Mouse (Mus musculus): ENCODE data around the gene Il17a. TPM values are rescaled to one million over a fixed set of nuclear protein-coding genes. Genes with fewer than 3 reads are reported as not detected.

The Il17a gene
- polyA plus RNA-seq (2012; rRNA removed) = not detected in 2 replicates

DNA sequence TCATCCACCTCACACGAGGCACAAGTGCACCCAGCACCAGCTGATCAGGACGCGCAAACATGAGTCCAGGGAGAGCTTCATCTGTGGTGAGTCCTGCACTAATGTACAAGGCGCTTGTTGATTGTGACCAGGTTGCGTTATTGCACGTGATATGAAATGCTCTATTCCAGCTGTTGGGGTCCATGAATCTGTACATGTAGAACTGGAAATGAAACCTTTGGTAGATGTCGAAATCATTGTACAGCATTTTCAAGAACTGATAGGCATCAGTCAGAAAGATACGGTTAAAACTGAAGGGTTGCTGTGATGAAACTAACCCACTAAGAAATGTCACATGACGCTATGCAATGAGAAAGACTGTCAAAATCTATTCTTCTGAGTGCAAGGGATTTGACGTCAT, at the start of gene Il17a:
Gene Il17a, plus strand, starts transcription at position 3 of the 400 bp plus-strand sequence.
- TF ChIP-seq POLR2A (IDR thresholded peaks at IDR 0.05; ENCODE audit: borderline replicate concordance, insufficient read depth, low read length) (no peak), CTCF (IDR thresholded peaks at IDR 0.05; ENCODE audit: borderline replicate concordance, insufficient read depth, low read depth, low read length) (no peak)
- no peak for DNase-seq
- Histone ChIP-seq H3K4me3 (replicated peaks; ENCODE audit: insufficient read depth, low read depth, low read length) (no peak within 1 kb of the TSS), H3K4me1 (ENCODE audit: control insufficient read depth, insufficient read depth, low read length) (no peaks in the 10 kb centered on the region), H3K27ac (ENCODE audit: insufficient read depth, low read length) (no peak within 1 kb of the TSS), H3K27me3 (ENCODE audit: control insufficient read depth, insufficient read depth, low read length) (no peaks in the 10 kb centered on the region)
- WGBS = 93% methylated on average over 10 of the region's 10 CpGs

DNA sequence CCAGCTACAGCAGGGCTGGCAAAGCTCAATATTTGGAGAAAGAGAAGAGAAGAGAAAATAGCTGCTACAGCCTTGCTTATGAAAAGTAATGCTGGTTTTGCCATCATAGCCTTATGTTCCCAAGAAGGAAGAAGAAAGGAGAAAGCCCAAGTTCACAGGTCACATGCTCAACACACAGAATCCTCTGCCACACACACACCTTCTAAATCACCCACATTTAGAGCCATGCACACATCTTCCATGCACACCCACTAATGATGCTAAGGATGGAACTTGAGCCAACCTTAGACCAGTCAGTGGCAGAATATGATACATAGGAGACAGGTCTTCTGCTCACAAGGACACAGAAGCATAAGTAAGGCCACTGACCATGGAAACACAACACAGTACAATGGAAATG, 47.9 kb upstream of the Il17a start:
- Histone ChIP-seq H3K27me3 (ENCODE audit: control insufficient read depth, insufficient read depth, low read length) (no peaks in the 10 kb centered on the region), H3K27ac (ENCODE audit: insufficient read depth, low read length) (no peak overlapping the region), H3K4me1 (ENCODE audit: control insufficient read depth, insufficient read depth, low read length) (no peaks in the 10 kb centered on the region), H3K4me3 (replicated peaks; ENCODE audit: insufficient read depth, low read depth, low read length) (no peak overlapping the region)
- TF ChIP-seq POLR2A (IDR thresholded peaks at IDR 0.05; ENCODE audit: borderline replicate concordance, insufficient read depth, low read length) = no peak
- no peak for TF ChIP-seq CTCF (IDR thresholded peaks at IDR 0.05; ENCODE audit: borderline replicate concordance, insufficient read depth, low read depth, low read length)
- DNase-seq = no peak

DNA sequence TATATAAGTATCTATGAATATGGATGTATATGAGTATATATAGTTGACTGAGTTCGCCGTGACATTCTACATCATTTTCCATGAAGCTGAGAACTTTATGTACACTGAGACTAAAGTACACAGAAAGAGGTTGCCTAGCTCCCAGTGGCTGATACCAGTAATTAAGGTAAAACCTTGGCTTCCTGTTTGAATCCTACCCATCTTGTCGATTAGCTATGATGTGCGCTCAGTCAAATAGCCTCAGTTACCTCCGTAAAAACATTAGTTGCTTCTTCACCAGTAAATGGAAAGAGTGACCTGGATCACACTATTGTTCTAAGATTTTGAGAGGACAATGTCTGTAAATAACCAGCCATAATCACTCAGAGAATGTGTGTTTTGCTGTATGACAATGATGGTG, 47.3 kb upstream of the Il17a start:
- no peak for DNase-seq
- no peak overlapping the region for H3K4me3 ChIP-seq (replicated peaks; ENCODE audit: insufficient read depth, low read depth, low read length)
- no peaks in the 10 kb centered on the region for H3K4me1 ChIP-seq (ENCODE audit: control insufficient read depth, insufficient read depth, low read length)
- no peak overlapping the region for H3K27ac ChIP-seq (ENCODE audit: insufficient read depth, low read length)
- H3K27me3 ChIP-seq (ENCODE audit: control insufficient read depth, insufficient read depth, low read length) = no peaks in the 10 kb centered on the region
- 95% methylated on average over 5 of the region's 5 CpGs for WGBS
- TF ChIP-seq POLR2A (IDR thresholded peaks at IDR 0.05; ENCODE audit: borderline replicate concordance, insufficient read depth, low read length) (no peak), CTCF (IDR thresholded peaks at IDR 0.05; ENCODE audit: borderline replicate concordance, insufficient read depth, low read depth, low read length) (no peak)

DNA sequence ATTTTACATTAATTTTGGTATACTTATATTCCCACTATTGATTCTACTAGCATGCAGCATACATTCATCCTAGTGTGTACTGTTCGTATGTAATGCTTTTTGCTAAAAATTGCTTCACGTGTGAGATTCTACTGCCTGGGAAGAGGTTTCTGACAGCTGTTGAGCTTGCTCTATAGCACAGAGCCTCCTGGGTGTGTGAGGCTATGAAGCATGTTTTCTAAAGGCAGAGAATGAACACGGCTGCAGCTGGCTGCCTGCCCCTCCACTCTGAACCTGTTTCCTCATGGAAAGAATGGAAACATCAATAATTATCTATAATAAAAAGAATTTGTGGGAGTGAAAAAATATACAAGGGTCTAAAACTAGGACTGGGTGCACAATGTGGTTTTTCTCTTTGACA, 46.9 kb upstream of the Il17a start:
- no peaks in the 10 kb centered on the region for H3K4me1 ChIP-seq (ENCODE audit: control insufficient read depth, insufficient read depth, low read length)
- no peak for DNase-seq
- H3K4me3 ChIP-seq (replicated peaks; ENCODE audit: insufficient read depth, low read depth, low read length) = no peak overlapping the region
- WGBS = 77% methylated on average over 3 of the region's 3 CpGs
- H3K27ac ChIP-seq (ENCODE audit: insufficient read depth, low read length) = no peak overlapping the region
- no peaks in the 10 kb centered on the region for H3K27me3 ChIP-seq (ENCODE audit: control insufficient read depth, insufficient read depth, low read length)
- no peak for TF ChIP-seq CTCF (IDR thresholded peaks at IDR 0.05; ENCODE audit: borderline replicate concordance, insufficient read depth, low read depth, low read length)

DNA sequence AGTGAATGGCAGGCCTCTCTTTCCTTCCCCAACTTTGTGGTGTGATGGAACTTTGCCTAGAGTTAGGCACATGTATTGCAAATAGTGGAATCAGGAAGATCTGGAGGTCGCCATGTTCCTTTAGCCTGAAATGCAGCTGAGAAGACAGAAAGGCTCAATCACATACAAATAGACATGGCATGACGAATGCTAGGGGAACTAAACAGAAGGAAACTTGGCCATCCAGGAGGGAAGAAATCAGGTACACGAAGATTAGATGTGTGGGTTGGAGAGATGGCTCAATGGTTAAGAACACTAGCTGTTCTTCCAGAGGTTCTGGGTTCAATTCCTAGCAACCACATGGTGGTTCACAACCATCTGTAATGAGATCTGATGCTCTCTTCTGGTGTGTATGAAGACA, 46.3 kb upstream of the Il17a start:
- Histone ChIP-seq H3K4me3 (replicated peaks; ENCODE audit: insufficient read depth, low read depth, low read length) (no peak overlapping the region), H3K4me1 (ENCODE audit: control insufficient read depth, insufficient read depth, low read length) (no peaks in the 10 kb centered on the region), H3K27ac (ENCODE audit: insufficient read depth, low read length) (no peak overlapping the region), H3K27me3 (ENCODE audit: control insufficient read depth, insufficient read depth, low read length) (no peaks in the 10 kb centered on the region)
- TF ChIP-seq POLR2A (IDR thresholded peaks at IDR 0.05; ENCODE audit: borderline replicate concordance, insufficient read depth, low read length) = no peak
- no peak for TF ChIP-seq CTCF (IDR thresholded peaks at IDR 0.05; ENCODE audit: borderline replicate concordance, insufficient read depth, low read depth, low read length)
- WGBS = 89% methylated on average over 3 of the region's 3 CpGs
- no peak for DNase-seq

DNA sequence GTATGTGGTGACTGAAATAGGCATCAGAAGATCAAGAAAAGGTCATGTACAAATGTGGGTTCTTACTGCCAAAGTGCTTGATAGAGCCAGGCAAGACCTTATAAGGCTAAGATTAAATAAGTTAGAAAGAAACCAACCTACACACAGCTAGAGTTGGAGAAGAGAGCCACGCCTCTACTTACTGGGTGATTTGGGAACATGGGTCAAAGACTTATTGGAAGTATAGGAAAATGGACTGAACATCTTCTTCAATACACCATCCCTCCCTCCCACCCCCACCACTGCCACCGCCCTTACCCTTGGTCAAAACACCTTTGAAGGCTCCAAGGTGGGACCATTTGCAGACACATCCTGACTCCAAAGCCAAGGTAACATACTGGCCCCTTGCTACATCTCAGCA, 45.3 kb upstream of the Il17a start:
- no peaks in the 10 kb centered on the region for H3K4me1 ChIP-seq (ENCODE audit: control insufficient read depth, insufficient read depth, low read length)
- no peak overlapping the region for H3K4me3 ChIP-seq (replicated peaks; ENCODE audit: insufficient read depth, low read depth, low read length)
- WGBS = 90% methylated on average over 2 of the region's 2 CpGs
- DNase-seq = no peak
- H3K27ac ChIP-seq (ENCODE audit: insufficient read depth, low read length) = no peak overlapping the region
- no peaks in the 10 kb centered on the region for H3K27me3 ChIP-seq (ENCODE audit: control insufficient read depth, insufficient read depth, low read length)
- TF ChIP-seq CTCF (IDR thresholded peaks at IDR 0.05; ENCODE audit: borderline replicate concordance, insufficient read depth, low read depth, low read length) (no peak), POLR2A (IDR thresholded peaks at IDR 0.05; ENCODE audit: borderline replicate concordance, insufficient read depth, low read length) (no peak)

DNA sequence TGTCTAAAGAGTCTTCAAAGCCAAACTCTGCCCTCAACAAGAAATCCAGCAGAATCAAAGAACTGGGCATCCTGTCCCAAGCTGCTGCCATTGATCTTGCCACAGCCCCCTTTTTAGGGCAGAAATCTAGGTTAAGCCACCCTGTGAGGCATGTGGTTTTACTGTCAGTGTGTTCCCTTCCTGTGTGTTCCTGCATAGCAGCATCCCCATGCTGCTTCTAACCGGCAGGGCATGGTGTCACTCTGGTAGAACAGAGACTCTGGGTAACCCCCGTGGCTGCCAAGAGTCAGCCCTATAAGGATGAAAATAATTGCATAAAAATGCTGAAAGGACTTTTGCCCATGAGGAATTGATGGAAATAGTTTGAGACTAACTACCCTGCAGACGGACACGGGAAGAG, 44.8 kb upstream of the Il17a start:
- Histone ChIP-seq H3K27me3 (ENCODE audit: control insufficient read depth, insufficient read depth, low read length) (no peaks in the 10 kb centered on the region), H3K4me3 (replicated peaks; ENCODE audit: insufficient read depth, low read depth, low read length) (no peak overlapping the region), H3K4me1 (ENCODE audit: control insufficient read depth, insufficient read depth, low read length) (no peaks in the 10 kb centered on the region), H3K27ac (ENCODE audit: insufficient read depth, low read length) (no peak overlapping the region)
- TF ChIP-seq POLR2A (IDR thresholded peaks at IDR 0.05; ENCODE audit: borderline replicate concordance, insufficient read depth, low read length) (no peak), CTCF (IDR thresholded peaks at IDR 0.05; ENCODE audit: borderline replicate concordance, insufficient read depth, low read depth, low read length) (no peak)
- WGBS = 75% methylated on average over 4 of the region's 4 CpGs
- no peak for DNase-seq

DNA sequence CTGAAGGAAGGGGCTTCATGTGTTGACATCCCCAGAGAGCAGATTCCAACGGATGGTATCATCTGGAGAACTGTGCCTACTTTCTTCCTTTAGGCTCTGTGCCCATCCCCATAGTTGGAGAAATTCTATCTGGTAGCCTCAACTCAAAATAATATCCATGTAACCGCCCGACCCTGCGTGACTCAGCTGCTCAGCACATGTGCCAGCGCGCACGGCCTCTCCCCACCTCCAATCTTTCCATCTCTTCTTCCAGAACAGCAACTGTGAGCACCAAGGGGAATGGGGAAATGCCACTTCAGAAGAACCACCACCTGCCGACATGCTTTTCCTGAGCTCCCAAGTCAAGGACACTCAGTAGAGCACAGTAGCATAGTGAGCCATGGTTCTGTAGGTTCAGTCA, 39.4 kb upstream of the Il17a start:
- Histone ChIP-seq H3K27me3 (ENCODE audit: control insufficient read depth, insufficient read depth, low read length) (no peaks in the 10 kb centered on the region), H3K4me3 (replicated peaks; ENCODE audit: insufficient read depth, low read depth, low read length) (no peak overlapping the region), H3K27ac (ENCODE audit: insufficient read depth, low read length) (no peak overlapping the region), H3K4me1 (ENCODE audit: control insufficient read depth, insufficient read depth, low read length) (no peaks in the 10 kb centered on the region)
- no peak for DNase-seq
- TF ChIP-seq POLR2A (IDR thresholded peaks at IDR 0.05; ENCODE audit: borderline replicate concordance, insufficient read depth, low read length) (no peak), CTCF (IDR thresholded peaks at IDR 0.05; ENCODE audit: borderline replicate concordance, insufficient read depth, low read depth, low read length) (no peak)
- 89% methylated on average over 8 of the region's 8 CpGs for WGBS

Data from cerebellum, adult 2 months (tissue).